Mouse (Mus musculus) heart, postnatal 10 days (tissue): ENCODE measurements around the gene Tpst1. TPM values are rescaled to one million over a fixed set of nuclear protein-coding genes. Genes with fewer than 3 reads are reported as not detected.
A peak's percentile ranks its signal among the peaks of the same experiment; 100 is the strongest.

Experiments
- DNase-seq, 2 experiments: peaks; one replicate each; pipeline ENCODE4 v3.0.0; 2021
- intact Hi-C: fragments of 180-260 bp; cut with DNase I; formaldehyde crosslinking; loops from one replicate; pipeline ENCODE4 v1.15.1; 2025
- total RNA-seq, 2 experiments: library from RNA; stranded (reverse); gene quantifications; 2 replicates each; pipeline ENCODE4 v1.2.3; 2021

Gene Tpst1
- total RNA-seq, 2 experiments from 2014 or later, result 22.5 to 24.8 TPM

GRCm38 (mm10) chr5:130051073-130051860 lies 21.9 kb upstream of the Tpst1 start:
- intact Hi-C loops, result no loop called here

GRCm38 (mm10) chr5:130052510-130052909 lies 20.6 kb upstream of the Tpst1 start:
- intact Hi-C loops, result no loop called here
- DNase-seq, result peak in 1 of 2 experiments; percentile 51

More at GRCm38 (mm10) chr5:130051073-130051860, 21.9 kb upstream of the Tpst1 start:
- no peak for DNase-seq

GRCm38 (mm10) chr5:130052955-130053354 lies 20.2 kb upstream of the Tpst1 start:
- DNase-seq, result no peak
- intact Hi-C loops, result no loop called here

GRCm38 (mm10) chr5:130055688-130056087 lies 17.4 kb upstream of the Tpst1 start:
- no peak for DNase-seq
- intact Hi-C loops, result no loop called here

GRCm38 (mm10) chr5:130056303-130056702 lies 16.8 kb upstream of the Tpst1 start:
- no peak for DNase-seq
- intact Hi-C loops, result no loop called here

- intact Hi-C loops, result no loop called here
- DNase-seq, result peak; percentile 67 to 76
Measured at GRCm38 (mm10) chr5:130059413-130060328, 13.5 kb upstream of the Tpst1 start.

- intact Hi-C loops, result no loop called here
- DNase-seq, result no peak
Measured at GRCm38 (mm10) chr5:130060329-130060665, 12.8 kb upstream of the Tpst1 start.

GRCm38 (mm10) chr5:130062096-130062495 lies 11.0 kb upstream of the Tpst1 start:
- intact Hi-C loops, result no loop called here
- DNase-seq, result peak in 1 of 2 experiments; percentile 43

- intact Hi-C loops, result no loop called here
- no peak for DNase-seq
Measured at GRCm38 (mm10) chr5:130063760-130064159, 9.4 kb upstream of the Tpst1 start.

GRCm38 (mm10) chr5:130065579-130065978 lies 7.5 kb upstream of the Tpst1 start:
- no peak for DNase-seq
- intact Hi-C loops, result no loop called here

GRCm38 (mm10) chr5:130067841-130068264 lies 5.3 kb upstream of the Tpst1 start:
- no peak for DNase-seq
- intact Hi-C loops, result no loop called here

GRCm38 (mm10) chr5:130074491-130074890 lies 1.4 kb downstream of the Tpst1 start:
- intact Hi-C loops, result no loop called here
- DNase-seq, result no peak

GRCm38 (mm10) chr5:130076396-130076795 lies 3.3 kb downstream of the Tpst1 start:
- peak; percentile 51 to 58 for DNase-seq
- intact Hi-C loops, result no loop called here

- intact Hi-C loops, result no loop called here
- peak in 1 of 2 experiments; percentile 40 for DNase-seq
Measured at GRCm38 (mm10) chr5:130078096-130078833, 5.1 kb downstream of the Tpst1 start.

GRCm38 (mm10) chr5:130078834-130079156 lies 5.7 kb downstream of the Tpst1 start:
- intact Hi-C loops, result no loop called here

GRCm38 (mm10) chr5:130079202-130080050 lies 6.3 kb downstream of the Tpst1 start:
- DNase-seq, result peak; percentile 95 to 96
- intact Hi-C loops, result loop anchor here (5.0 kb wide), 1 partner anchor 38 kb away; no protein-coding TSS in a partner anchor

More at GRCm38 (mm10) chr5:130078834-130079156, 5.7 kb downstream of the Tpst1 start:
- no peak for DNase-seq

GRCm38 (mm10) chr5:130080051-130080681 lies 7.0 kb downstream of the Tpst1 start:
- DNase-seq, result no peak
- intact Hi-C loops, result loop anchor here (5.0 kb wide), 1 partner anchor 37 kb away; no protein-coding TSS in a partner anchor

GRCm38 (mm10) chr5:130081181-130081881 lies 8.2 kb downstream of the Tpst1 start:
- no peak for DNase-seq
- intact Hi-C loops, result loop anchor here (5.0 kb wide), 1 partner anchor 36 kb away; no protein-coding TSS in a partner anchor

- intact Hi-C loops, result loop anchor here (5.0 kb wide), 1 partner anchor 35 kb away; no protein-coding TSS in a partner anchor
- no peak for DNase-seq
Measured at GRCm38 (mm10) chr5:130082431-130082830, 9.3 kb downstream of the Tpst1 start.
